Mouse (Mus musculus) right cerebral cortex, postnatal 14 days (tissue): ENCODE data around the gene Ubald1.

Experiments
- DNase-seq: peaks from one replicate; pipeline ENCODE4 v3.0.0; 2022

The Ubald1 gene

GRCm38 (mm10) chr16:4898881-4899280, 18.8 kb upstream of the Ubald1 start:
- no peak for DNase-seq

- DNase-seq = no peak
Observed at GRCm38 (mm10) chr16:4897146-4897730, 17.1 kb upstream of the Ubald1 start.

GRCm38 (mm10) chr16:4896249-4897027, 16.3 kb upstream of the Ubald1 start:
- no peak for DNase-seq

- no peak for DNase-seq
Observed at GRCm38 (mm10) chr16:4894201-4894908, 14.2 kb upstream of the Ubald1 start.

GRCm38 (mm10) chr16:4892171-4892570, 12.1 kb upstream of the Ubald1 start:
- no peak for DNase-seq

GRCm38 (mm10) chr16:4890201-4890709, 10.1 kb upstream of the Ubald1 start:
- no peak for DNase-seq

DNA sequence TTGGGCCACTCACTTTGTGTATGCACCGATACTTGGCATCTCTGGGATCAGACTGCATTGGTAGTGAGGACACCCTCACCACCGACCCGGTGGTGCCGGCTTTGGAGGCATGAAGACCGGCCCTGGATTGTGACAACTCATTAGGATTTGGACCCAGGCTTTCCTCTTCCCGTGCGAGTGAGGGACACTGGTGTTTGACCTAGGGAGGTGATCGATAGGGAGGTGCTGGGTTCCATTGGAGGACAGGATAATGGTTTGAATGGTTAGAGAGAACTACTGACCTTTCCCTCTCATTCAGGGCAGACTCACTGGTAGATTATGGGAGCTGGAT, 6.5 kb upstream of the Ubald1 start:
- DNase-seq = no peak

DNA sequence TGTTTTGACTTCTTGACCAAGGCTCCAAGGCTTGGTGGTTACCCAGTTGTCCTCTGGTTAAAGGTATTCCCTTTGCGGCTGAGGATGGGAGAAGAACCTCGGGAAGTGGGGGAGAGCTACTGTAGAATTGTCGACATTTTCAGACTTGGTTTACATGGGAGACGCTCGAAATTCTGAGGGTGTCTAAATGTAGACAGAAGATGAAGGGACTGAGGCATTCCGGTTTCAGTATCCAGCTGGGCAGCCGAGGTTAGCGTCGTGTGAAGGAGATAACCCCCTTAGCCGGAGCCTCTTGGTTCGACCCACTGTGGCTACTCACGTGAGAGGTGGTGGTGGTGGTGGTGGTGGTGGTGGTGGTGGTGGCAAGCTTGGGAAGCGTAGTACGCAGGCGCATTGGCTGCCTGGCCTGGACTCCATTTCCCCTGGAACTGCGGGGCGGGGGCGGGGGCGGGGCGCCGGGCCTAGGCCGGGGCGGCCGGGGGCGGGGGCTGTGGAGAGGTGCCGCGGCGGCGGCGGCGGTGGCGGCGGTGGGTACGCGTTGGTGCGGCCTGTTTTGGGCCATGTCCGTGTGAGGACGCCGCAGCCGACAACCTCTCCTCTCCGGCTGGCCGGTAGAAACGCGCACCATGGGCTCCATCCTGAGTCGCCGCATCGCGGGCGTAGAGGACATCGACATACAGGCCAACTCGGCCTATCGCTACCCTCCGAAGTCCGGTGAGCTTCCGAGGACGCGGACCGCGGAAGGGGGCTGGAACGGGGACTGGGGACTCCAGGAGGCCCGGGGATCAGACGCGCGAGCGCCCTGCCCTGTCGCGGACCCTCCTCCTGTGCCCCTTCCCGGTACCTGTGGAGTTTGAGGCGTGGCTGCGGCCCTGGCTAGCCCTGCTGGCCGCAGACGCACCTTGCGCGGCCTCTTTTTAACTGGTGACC, 5.9 kb upstream of the Ubald1 start, which contains the start of gene Mgrn1:
TSS of gene Mgrn1 (plus strand) at position 490 of the 930 bp plus-strand sequence.
- peak; percentile 87 for DNase-seq

DNA sequence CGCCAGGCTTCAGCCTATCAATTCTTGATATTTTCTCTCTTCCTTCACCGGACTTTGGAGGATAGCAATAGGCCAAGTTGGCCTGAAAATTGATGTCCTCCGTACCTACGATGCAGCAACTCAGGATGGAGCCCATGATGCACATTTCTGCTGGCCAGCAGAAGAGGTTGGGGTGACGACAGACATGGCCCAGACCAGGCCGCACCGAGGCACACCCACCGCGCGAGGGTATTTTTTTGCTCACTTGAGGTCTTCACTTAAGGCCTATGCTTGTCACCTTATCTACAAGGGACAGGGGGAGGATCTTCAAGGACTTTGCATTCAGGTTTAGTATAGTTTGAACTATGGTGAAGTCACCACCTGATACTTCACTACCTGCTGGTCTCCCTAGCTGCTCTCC, 4.8 kb upstream of the Ubald1 start:
- no peak for DNase-seq

- peak; percentile 6 for DNase-seq
Observed at GRCm38 (mm10) chr16:4881400-4882351, 1.6 kb upstream of the Ubald1 start.

DNA sequence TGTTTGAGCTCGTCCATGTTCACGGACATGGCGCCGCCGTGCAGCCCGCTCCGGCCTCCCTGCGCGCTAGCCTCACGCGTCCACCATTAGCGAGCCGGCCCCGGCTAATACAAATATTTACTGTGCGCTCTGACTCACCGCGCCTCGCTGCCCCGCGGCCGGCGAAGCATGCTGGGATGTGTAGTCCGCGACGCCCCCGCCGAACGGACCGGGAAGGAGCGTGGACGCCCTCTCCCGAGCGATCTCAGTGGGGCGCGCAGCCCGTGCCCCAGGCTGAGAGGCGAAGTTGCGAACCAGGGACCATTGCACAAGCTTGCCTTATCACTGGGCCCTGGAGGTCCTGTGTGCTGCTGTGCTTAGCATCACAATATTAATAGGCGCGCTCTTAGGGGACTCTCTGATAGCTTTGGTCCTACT, 399 bp downstream of the Ubald1 start:
- DNase-seq = peak; percentile 88

- peak; percentile 64 for DNase-seq
Observed at GRCm38 (mm10) chr16:4879101-4879707, 911 bp downstream of the Ubald1 start.

DNA sequence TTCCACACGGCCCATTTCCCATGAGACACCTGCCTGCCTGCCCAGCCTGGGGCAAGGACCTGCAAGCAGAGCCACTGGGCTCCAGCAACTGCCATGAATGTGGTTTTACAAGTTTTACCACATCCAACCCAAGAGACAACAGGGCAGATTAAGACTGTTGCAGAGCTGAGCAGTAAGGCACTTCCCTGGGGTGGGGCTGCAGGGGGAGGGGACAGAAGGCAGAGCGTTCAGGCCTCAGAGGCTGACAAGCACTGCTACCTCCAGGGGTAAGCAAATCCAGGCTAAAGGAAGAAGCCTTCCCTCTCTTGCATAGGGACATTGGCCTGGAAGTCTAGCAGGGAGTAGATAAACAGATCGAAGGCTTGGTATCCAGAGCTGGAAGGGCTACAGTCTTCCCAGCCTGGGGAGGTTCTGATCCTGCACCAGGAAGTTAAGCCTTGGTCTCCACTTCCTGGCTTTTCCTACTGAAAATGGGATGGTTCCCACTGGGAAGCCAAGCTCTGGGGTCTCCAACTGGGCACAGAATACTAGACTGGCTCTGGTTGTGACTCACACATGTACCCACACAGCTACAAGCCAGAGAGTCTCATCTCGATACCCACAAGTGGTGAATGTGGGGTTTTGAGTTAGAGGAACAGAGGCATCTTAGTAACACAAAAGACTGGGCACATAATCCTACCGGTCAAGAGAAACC, 1.8 kb downstream of the Ubald1 start:
- DNase-seq = peak; percentile 13

DNA sequence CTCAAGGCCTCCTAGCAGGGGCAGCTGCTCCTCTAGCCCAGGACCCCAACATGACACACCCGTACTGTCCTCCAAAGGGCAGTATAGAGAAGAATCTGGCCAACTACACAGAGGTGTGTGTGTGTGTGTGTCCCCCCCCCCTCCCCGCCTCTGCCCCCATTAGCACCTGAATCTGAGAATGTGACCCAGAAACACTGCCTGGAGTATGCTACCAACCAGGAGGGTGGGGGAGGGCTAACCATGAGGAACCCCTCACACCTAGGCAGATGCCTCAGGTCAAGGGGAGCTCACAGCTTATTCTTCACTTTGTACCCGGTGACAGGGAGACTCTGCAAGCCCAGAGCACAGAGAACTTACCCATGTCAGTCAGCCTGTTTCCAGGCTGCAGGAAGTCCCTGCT, 2.4 kb downstream of the Ubald1 start:
- no peak for DNase-seq

- DNase-seq = peak; percentile 5
Observed at GRCm38 (mm10) chr16:4877195-4877594, 2.9 kb downstream of the Ubald1 start.

- DNase-seq = peak; percentile 68
Observed at GRCm38 (mm10) chr16:4876033-4876680, 4.0 kb downstream of the Ubald1 start.

DNA sequence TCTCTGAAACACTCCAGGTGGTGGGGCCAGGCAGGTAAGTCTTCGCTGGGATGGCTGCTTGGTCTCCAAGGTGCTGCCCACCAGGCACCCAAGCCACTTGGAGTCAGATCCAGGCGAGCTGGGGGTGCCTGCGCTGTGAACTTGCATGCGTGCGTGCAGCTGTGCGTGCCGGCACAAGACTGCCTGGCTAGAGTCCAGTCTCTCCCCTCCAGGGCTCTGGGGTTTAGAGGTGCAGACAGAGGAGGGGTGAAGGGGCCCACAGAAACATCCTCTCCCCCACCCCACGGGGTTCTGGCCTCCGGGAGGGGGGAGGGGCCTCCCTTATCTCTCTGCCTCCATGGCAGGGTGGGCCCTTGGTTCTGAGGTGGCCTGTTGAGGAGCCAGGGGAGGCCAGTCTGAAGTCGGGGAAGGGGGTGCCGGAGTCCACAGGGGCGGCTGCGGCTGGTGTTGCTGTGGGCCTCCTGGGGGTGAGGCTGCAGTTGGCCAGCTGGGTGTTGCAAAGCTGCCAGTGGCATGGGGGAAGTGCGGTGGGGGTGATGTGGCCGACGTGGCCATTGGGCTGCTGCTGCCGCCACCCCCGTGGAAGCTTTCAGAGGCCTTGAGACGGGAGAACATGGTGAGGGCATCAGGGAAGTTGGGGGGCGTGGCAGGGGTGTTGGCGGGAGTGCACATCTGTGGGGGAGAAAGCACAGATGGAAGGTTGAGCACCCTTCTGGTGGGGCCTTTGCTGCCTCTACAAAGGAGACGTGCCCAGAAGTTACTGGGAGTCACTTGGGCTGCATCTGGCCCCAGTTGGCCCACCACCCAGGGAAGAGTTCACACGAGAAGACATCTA, 4.7 kb downstream of the Ubald1 start:
- DNase-seq = peak; percentile 28

GRCm38 (mm10) chr16:4871926-4872325, 8.2 kb downstream of the Ubald1 start:
- DNase-seq = no peak

DNA sequence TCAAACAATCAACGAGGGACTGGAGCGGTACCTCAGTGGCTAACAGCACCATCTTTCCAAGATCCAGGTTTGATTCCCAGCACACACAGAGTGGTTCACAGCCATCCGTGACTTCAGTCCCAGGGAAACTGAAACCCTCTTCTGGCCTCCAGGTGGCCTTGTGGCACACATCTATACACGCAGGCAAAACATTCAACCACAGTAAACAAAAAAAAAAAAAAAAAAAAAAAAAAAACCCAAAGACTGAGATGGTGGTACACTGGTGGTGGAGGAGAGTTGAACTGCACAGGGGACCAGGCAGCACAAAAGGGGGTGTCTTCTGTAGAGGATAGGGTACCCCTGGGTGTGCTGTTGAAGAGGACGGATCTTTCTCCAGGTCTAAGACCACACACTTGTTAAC, 9.6 kb downstream of the Ubald1 start:
- no peak for DNase-seq
